Mouse (Mus musculus) spleen, adult 2 months (tissue): Measurements from ENCODE around the gene 6030408B16Rik.

Source experiments
- CTCF ChIP-seq: fragments of 200-500 bp; IDR thresholded peaks from 2 replicates; pipeline ENCODE4 v1.5.1; 2011; ENCODE audit warnings: mild to moderate bottlenecking, inconsistent platforms; ENCODE audit not compliant: insufficient read depth, insufficient read length, insufficient replicate concordance; ENCODE audit errors: extremely low read depth
- POLR2A ChIP-seq: fragments of 200-500 bp; IDR thresholded peaks from 2 replicates; pipeline ENCODE4 v1.6.1; 2011; ENCODE audit warnings: low read depth, low read length, inconsistent platforms

GRCm38 (mm10) chr15:101303830-101304229, 10.8 kb downstream of the 6030408B16Rik start:
- TF ChIP-seq POLR2A (no peak), CTCF (no peak)
